Mouse (Mus musculus) layer of hippocampus, postnatal 36 days (tissue): Measurements from ENCODE around the gene Tipin. TPM values are rescaled to one million over a fixed set of nuclear protein-coding genes. Genes with fewer than 3 reads are reported as not detected.
"Not testable (repeated sequence)": the region's sequence is repeated elsewhere in the genome, so short reads cannot be mapped to it uniquely, and the experiment has no call there.

Source experiments
- DNase-seq, 2 experiments: peaks; one replicate each; pipeline ENCODE4 v3.0.0; 2022
- total RNA-seq, 2 experiments: library from RNA; stranded (reverse); gene quantifications; 2 replicates each; pipeline ENCODE4 v1.2.3; 2021

Tipin gene
- total RNA-seq, 2 experiments from 2014 or later = 13.5 to 16.9 TPM

- peak; percentile 32 to 45 for DNase-seq
Observed at GRCm38 (mm10) chr9:64272611-64273010, 8.8 kb upstream of the Tipin start.

- no peak for DNase-seq
Observed at GRCm38 (mm10) chr9:64273757-64274156, 7.6 kb upstream of the Tipin start.

- DNase-seq = no peak
Observed at GRCm38 (mm10) chr9:64274291-64274690, 7.1 kb upstream of the Tipin start.

GRCm38 (mm10) chr9:64274919-64275318 is 6.5 kb upstream of the Tipin start:
- no peak for DNase-seq

GRCm38 (mm10) chr9:64277706-64278105 is 3.7 kb upstream of the Tipin start:
- peak; percentile 20 to 42 for DNase-seq

GRCm38 (mm10) chr9:64278665-64279310 is 2.6 kb upstream of the Tipin start:
- no peak for DNase-seq

- no peak for DNase-seq
Observed at GRCm38 (mm10) chr9:64281781-64282178, 399 bp downstream of the Tipin start.

DNA sequence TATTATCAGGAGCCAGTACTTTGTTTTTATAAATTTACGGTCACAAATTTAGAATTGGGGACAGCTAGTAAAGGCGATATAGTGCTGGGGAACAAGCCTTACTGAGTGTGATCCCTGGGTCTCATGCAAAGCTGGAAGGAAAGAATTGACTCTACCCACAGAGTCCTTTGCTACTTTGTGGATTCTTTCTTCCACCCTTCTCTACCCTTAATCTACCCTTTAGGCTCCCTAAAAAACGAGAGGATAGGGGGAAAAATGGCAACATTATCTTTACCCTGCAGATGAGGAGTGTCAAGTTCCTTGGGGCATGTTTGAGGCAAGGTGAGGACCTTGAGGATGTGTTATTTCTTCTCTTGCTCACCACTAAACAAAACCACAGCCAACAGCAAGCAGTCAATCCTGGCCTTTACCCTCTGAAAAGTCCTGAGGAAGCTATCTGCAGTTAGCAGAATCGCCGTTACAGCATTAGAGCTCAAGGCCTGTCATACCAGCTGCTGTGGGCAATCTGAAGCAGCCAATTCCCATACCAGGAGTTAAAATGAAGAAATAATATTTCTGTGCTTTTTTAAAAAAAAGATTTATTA is 1.1 kb downstream of the Tipin start:
- no peak for DNase-seq

DNA sequence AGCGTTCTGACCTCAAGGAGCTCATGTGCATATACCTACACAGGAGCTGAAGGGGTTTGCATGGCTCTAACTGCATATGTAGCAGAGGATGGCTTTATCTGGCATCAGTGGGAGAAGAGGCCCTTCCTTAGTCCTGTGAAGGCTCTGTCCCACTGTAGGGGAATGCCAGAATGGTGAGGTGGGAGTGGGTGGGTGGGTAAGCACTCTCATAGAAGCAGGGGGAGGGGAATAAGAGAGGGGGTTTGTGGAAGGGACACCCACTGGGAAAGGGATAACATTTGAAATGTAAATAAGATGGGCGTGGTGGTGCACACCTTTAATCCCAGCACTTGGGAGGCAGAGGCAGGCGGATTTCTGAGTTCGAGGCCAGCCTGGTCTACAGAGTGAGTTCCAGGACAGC is 21.7 kb downstream of the Tipin start:
- not testable (repeated sequence) for DNase-seq

DNA sequence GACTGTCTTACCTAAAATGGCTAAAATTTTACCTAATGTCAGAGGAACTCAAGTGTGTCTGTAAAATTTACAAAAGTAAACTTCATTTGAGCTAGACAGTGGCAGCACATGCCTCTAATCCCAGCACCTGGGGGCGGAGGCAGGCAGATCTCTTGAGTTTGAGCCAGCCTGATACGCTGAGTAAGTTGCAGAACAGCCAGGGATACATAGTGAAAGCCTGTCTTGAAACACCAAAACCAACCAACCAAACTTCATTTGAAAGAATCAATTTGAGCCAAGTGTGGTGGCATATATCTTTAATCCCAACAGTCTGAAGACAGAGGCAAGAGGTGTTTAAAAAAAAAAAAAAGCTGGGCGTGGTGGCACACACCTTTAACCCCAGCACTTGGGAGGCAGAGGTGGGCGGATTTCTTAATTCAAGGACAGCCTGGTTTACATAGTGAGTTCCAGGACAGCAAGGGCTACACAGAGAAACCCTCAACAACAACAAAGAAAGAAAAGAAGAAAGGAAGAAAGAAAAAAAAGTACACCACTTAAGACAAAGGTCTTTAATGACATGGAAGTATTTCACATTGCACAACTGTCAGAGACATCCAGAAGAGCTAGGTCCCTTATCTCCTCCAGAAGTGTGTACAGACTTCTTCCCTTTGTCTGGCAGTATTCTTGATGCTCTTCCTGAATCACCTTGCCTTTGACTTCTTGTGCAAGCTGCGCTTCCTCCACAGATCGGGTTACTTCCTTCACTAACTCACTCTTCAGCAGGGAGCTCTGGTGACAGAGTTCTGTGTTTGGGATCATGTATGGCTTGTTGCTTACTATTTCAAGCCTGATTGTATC is 25.3 kb downstream of the Tipin start:
- no peak for DNase-seq

GRCm38 (mm10) chr9:64310996-64311785 is 29.8 kb downstream of the Tipin start:
- DNase-seq = no peak

- no peak for DNase-seq
Observed at GRCm38 (mm10) chr9:64312128-64312527, 30.7 kb downstream of the Tipin start.

DNA sequence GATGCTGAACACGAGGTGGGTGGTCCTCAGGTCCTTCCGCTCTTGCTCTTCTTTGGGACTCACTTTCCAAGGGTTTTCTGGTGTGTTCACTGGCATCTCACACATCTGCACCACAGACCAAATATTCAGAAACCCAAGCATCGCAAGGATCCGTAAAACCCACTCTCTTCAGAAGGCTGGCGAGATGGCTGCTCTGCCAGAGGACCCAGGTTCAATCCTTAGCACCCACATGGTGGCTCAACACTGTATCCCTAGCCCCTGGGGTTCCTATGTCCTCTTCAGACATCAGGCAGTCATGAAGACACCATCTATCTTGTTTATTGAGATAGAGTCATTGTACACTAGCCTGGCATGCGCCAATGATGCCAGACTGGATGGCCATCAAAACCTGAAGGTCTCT is 33.3 kb downstream of the Tipin start:
- no peak for DNase-seq

DNA sequence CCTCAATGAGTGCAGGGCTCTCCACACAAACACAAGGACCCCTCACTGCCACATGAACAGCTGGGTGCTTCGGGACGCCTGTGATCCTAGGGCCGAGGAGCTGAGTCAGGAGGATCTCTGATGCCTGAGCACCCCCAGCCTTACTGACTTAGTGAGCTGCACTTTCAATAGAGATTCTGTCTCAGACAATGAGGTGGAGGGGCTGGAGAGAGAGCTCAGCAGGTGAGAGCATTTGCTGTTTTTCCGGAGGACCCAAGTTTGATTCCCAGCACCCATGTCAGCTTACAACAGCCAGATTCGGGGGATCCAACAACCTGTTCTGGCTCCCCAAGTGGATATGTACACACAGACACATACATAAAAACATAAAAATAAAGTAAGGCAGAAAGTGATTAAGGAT is 35.6 kb downstream of the Tipin start:
- no peak for DNase-seq

- DNase-seq = no peak
Observed at GRCm38 (mm10) chr9:64323976-64324375, 42.6 kb downstream of the Tipin start.

- DNase-seq = no peak
Observed at GRCm38 (mm10) chr9:64335825-64336224, 54.4 kb downstream of the Tipin start.

GRCm38 (mm10) chr9:64339361-64339760 is 58.0 kb downstream of the Tipin start:
- no peak for DNase-seq

DNA sequence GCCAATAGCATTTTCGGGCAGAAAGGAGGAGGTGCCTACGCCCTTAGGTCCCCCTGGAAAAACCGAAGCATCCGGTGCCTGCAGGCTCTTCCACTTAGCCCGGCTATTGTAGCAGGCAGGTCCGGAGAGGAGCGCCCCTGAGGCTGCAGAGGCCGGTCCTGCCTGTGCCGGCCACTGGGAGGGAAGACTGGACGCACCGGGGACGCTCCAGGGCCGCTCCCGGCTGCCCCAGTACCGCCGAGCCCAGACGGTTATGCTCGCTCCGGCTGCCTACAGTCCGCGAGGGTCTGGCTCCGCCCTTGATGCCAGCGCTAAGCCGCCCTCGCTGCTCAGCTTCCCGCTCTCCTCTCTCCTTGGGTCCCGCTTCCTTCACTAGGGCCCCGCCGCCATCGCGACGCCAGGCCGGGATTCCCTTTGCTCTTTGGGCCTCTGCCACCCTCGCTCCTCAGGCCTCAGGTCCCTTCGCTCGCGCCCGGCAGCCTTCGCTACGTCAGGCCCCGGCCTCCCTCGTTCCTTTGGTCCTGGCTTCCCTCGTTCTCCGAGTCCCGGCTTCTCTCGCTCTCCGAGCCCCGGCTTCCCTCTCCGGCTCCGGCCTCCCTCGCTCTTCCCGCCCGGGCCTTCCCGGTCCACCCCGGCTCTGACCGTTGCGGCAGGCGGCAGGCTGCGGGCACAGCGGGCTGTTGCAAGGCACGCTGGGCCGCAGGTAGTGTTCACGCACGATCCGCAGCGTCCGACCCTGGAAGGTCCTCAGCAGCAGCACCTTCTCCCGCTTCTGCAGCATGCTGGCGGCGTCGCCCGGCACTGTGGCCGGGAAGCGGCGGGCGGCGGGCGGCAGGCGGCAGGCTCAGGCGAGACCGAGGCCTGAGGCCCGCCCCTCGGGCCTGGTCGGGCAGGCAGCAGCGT is 59.2 kb downstream of the Tipin start:
- DNase-seq = peak; percentile 72 to 79

GRCm38 (mm10) chr9:64341254-64341566 is 59.8 kb downstream of the Tipin start, which contains the start of gene Dis3l:
Dis3l (minus strand) TSS chr9:64341288.
- no peak for DNase-seq

DNA sequence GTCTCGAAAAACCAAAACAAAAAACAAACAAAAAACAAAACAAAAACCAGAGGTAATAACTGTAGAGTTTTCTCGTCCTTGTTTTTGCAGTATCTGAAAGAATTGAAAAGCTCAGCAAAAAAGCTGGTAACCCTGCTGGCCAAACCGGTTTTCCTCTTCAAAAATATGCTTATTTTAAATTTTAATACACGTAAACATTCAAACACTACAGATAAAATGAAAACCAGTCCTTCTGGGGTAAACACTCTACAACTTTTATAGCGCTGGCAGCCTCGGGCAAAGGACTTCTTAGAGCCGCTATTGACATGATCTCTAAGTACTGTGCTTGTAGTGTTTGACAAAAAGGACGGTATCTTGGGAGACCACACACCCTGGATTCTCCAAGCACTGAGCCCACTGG is 60.3 kb downstream of the Tipin start:
- no peak for DNase-seq

- DNase-seq = no peak
Observed at GRCm38 (mm10) chr9:64343656-64344055, 62.3 kb downstream of the Tipin start.

- DNase-seq = no peak
Observed at GRCm38 (mm10) chr9:64345931-64346330, 64.5 kb downstream of the Tipin start.
